Mouse (Mus musculus): ENCODE measurements around the gene Gramd1c. TPM values are rescaled to one million over a fixed set of nuclear protein-coding genes. Genes with fewer than 3 reads are reported as not detected.

Gene Gramd1c
- 6.5 and 9.5 TPM in 2 replicates for total RNA-seq (2014; fragmentation: Nextera tagmentation)
- 10.2 and 13.7 TPM in 2 replicates for total RNA-seq (2017)

GRCm38 (mm10) chr16:44063025-44063894, at the start of gene Gramd1c:
Gene Gramd1c, minus strand, starts transcription at chr16:44063345.
- peak; percentile 92 for ATAC-seq (replicated peaks; ENCODE audit: low FRiP score, low TSS enrichment, poor library complexity, severe bottlenecking)

- no peak for ATAC-seq (replicated peaks; ENCODE audit: low FRiP score, low TSS enrichment, poor library complexity, severe bottlenecking)
Measured at GRCm38 (mm10) chr16:44109002-44109401, 45.9 kb upstream of the Gramd1c start.

GRCm38 (mm10) chr16:44105211-44105610, 42.1 kb upstream of the Gramd1c start:
- no peak for ATAC-seq (replicated peaks; ENCODE audit: low FRiP score, low TSS enrichment, poor library complexity, severe bottlenecking)

- no peak; the same call in 1 of the 2 replicates for ATAC-seq (replicated peaks; ENCODE audit: low FRiP score, low TSS enrichment, poor library complexity, severe bottlenecking)
Measured at GRCm38 (mm10) chr16:44103806-44104766, 40.9 kb upstream of the Gramd1c start.

- ATAC-seq (replicated peaks; ENCODE audit: low FRiP score, low TSS enrichment, poor library complexity, severe bottlenecking), result no peak
Measured at GRCm38 (mm10) chr16:44102925-44103324, 39.8 kb upstream of the Gramd1c start.

GRCm38 (mm10) chr16:44101181-44101710, 38.1 kb upstream of the Gramd1c start:
- no peak for ATAC-seq (replicated peaks; ENCODE audit: low FRiP score, low TSS enrichment, poor library complexity, severe bottlenecking)

GRCm38 (mm10) chr16:44099377-44099776, 36.2 kb upstream of the Gramd1c start:
- ATAC-seq (replicated peaks; ENCODE audit: low FRiP score, low TSS enrichment, poor library complexity, severe bottlenecking), result no peak

GRCm38 (mm10) chr16:44087650-44088049, 24.5 kb upstream of the Gramd1c start:
- no peak for ATAC-seq (replicated peaks; ENCODE audit: low FRiP score, low TSS enrichment, poor library complexity, severe bottlenecking)

- ATAC-seq (replicated peaks; ENCODE audit: low FRiP score, low TSS enrichment, poor library complexity, severe bottlenecking), result no peak
Measured at GRCm38 (mm10) chr16:44061341-44061740, 1.8 kb downstream of the Gramd1c start.

- no peak for ATAC-seq (replicated peaks; ENCODE audit: low FRiP score, low TSS enrichment, poor library complexity, severe bottlenecking)
Measured at GRCm38 (mm10) chr16:44060604-44061286, 2.4 kb downstream of the Gramd1c start.

- ATAC-seq (replicated peaks; ENCODE audit: low FRiP score, low TSS enrichment, poor library complexity, severe bottlenecking), result peak; percentile 74
Measured at GRCm38 (mm10) chr16:44058745-44059144, 4.4 kb downstream of the Gramd1c start.

GRCm38 (mm10) chr16:44055766-44056165, 7.4 kb downstream of the Gramd1c start:
- ATAC-seq (replicated peaks; ENCODE audit: low FRiP score, low TSS enrichment, poor library complexity, severe bottlenecking), result 0 out of 2 replicates have a peak, but pooled peaks have one; percentile 15

GRCm38 (mm10) chr16:44053265-44053664, 9.9 kb downstream of the Gramd1c start:
- ATAC-seq (replicated peaks; ENCODE audit: low FRiP score, low TSS enrichment, poor library complexity, severe bottlenecking), result no peak

- ATAC-seq (replicated peaks; ENCODE audit: low FRiP score, low TSS enrichment, poor library complexity, severe bottlenecking), result no peak
Measured at GRCm38 (mm10) chr16:44052390-44052789, 10.8 kb downstream of the Gramd1c start.

- ATAC-seq (replicated peaks; ENCODE audit: low FRiP score, low TSS enrichment, poor library complexity, severe bottlenecking), result no peak
Measured at GRCm38 (mm10) chr16:44050139-44050538, 13.0 kb downstream of the Gramd1c start.

- ATAC-seq (replicated peaks; ENCODE audit: low FRiP score, low TSS enrichment, poor library complexity, severe bottlenecking), result no peak
Measured at GRCm38 (mm10) chr16:44039112-44039511, 24.0 kb downstream of the Gramd1c start.

GRCm38 (mm10) chr16:44035221-44035620, 27.9 kb downstream of the Gramd1c start:
- no peak for ATAC-seq (replicated peaks; ENCODE audit: low FRiP score, low TSS enrichment, poor library complexity, severe bottlenecking)

- no peak for ATAC-seq (replicated peaks; ENCODE audit: low FRiP score, low TSS enrichment, poor library complexity, severe bottlenecking)
Measured at GRCm38 (mm10) chr16:44033365-44033764, 29.8 kb downstream of the Gramd1c start.

- no peak for ATAC-seq (replicated peaks; ENCODE audit: low FRiP score, low TSS enrichment, poor library complexity, severe bottlenecking)
Measured at GRCm38 (mm10) chr16:44029273-44029672, 33.9 kb downstream of the Gramd1c start.
